ENCODE assay signal across 8 mouse cellular contexts in genomic region chr2:27426855-27427457, GRCm38 (mm10). TPM values are rescaled to one million over a fixed set of nuclear protein-coding genes. Genes with fewer than 3 reads are reported as not detected.
DNase-seq lines count a peak whose midpoint lies in the region; ATAC-seq lines count a peak whose summit lies in the region.

Vav2 (minus strand) TSS chr2:27427033.

- DNase-seq in WW6 (ENCODE audit: low read depth, low spot score): peak; percentile 87
- DNase-seq in cerebellum, postnatal 25 days: peak; percentile 67 to 80
- DNase-seq in frontal cortex, postnatal 25 days (ENCODE audit: low spot score in 2 of 2): peak; percentile 51 to 60
- peak; percentile 77 for DNase-seq in left cerebral cortex, adult 11 months (ENCODE audit: low spot score)
- peak; percentile 96 for DNase-seq in lung, postnatal 4 days
- peak; percentile 94 for DNase-seq in retina, postnatal 1 day
- DNase-seq in thymus, postnatal 4 days: peak; percentile 96

- peak within 1 kb of the TSS; percentile 93 for H3K27ac ChIP-seq in hindbrain, embryonic 13.5 days

- H3K9me3 ChIP-seq in hindbrain, embryonic 13.5 days: no peaks in the 10 kb centered on the region

- H3K9ac ChIP-seq in hindbrain, embryonic 13.5 days: peak within 1 kb of the TSS; percentile 95

- no peaks in the 10 kb centered on the region for H3K36me3 ChIP-seq in hindbrain, embryonic 13.5 days

- H3K27me3 ChIP-seq in hindbrain, embryonic 13.5 days: 0 out of 2 replicates have a peak, but pooled peaks cover 3% of the 10 kb centered on the region

- peak within 1 kb of the TSS; percentile 91 for H3K4me3 ChIP-seq in hindbrain, embryonic 13.5 days

- peaks cover 49% of the 10 kb centered on the region for H3K4me1 ChIP-seq in hindbrain, embryonic 13.5 days (replicated peaks)

- under 1% methylated on average over 52 of the region's 58 CpGs for WGBS in hindbrain, embryonic 13.5 days

- peak within 1 kb of the TSS; percentile 91 for H3K4me2 ChIP-seq in hindbrain, embryonic 13.5 days

- ATAC-seq in hindbrain, embryonic 13.5 days (ENCODE audit: low FRiP score): peak; percentile 82

RNA-seq across cellular contexts. Expression of gene Vav2, which starts in this region (rescaled TPM):
- polyA plus RNA-seq in hindbrain, embryonic 13.5 days (2015; fragmentation: Nextera tagmentation; extraction: Ambion mirVana): 13.4 and 15.1 TPM in 2 replicates

Comparison
In these comparisons a context has a peak if more than half of its experiments do, and no peak if none do; other contexts are left out.
1. Peak in every context shown above with its lines: DNase-seq, ATAC-seq, H3K4me3 ChIP-seq and H3K27ac ChIP-seq.